Mouse (Mus musculus): ENCODE measurements around the gene Det1.

Gene Det1

DNA sequence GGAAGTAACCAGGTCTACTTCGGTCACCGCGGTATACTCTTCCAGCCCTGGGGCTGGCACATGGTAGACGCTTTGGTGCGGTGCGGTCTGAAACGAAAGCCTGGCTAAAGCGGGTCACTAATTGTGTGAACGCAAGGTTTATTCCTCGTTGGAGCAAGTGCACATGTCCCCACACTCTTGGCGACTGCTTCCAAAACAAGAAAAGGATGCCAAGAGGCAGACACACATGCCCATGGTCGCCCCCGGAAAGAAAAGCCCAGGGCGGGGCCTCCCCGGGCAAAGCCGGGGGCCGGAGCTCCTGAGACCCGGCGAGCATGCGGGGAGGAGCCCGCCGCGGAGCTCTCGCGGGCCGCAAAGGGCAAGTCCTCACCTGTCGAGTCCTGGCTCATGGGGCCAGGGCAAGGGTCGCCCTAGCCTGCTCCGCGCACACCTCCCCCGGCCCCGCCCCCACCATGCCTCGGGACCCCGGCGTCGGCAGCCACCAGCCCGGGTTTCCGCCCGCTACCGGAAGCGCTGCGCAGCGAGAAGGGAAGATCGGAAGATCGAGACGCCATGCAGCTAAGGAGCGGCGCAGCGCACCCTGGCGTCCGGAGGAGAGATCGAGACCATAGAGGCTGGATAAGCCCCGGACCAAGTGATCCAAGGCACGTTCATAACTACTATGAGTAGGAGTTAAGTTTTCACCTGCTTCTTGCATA, at the start of gene Det1:
Gene Det1 (minus strand): TSS at position 527 of the 698 bp plus-strand sequence.
- DNase-seq (ENCODE audit: low spot score): peak; percentile 72

DNA sequence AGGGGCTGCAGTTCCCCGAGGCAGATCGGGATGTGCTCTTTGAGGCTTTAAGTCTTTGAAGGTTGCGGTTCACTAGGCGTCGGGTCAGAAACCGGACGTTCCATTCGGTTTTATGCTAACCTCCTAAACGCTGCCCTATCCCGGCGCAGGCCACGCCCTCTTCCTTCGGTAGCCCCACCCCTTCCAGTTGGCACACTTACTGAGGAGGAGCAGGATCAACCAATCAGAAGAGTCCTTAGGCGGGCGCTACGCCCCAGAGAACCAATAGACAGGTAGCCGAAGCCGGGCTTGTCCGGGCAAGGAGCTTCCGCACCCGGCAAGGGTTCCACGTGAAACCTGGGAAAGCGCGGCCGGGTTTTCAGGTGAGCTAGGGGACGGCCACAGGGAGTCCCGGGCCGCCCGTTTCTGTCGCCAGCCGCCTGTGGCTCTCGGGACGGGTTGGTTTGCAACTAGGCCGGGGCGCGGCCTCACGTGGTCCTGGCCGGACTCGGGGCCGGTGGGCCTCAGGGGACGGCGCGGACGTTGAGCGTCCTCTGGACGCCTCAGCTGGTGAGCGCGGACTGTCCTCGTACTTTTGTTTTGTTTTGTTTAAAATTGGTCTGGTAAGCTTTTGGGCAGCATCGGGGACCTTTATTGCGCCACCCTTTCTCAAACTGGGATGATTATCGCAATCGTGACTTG, 48.7 kb upstream of the Det1 start, which contains the start of gene Aen:
Gene Aen (plus strand): TSS at position 202 of the 681 bp plus-strand sequence.
- peak; percentile 93 for DNase-seq (ENCODE audit: low spot score)

DNA sequence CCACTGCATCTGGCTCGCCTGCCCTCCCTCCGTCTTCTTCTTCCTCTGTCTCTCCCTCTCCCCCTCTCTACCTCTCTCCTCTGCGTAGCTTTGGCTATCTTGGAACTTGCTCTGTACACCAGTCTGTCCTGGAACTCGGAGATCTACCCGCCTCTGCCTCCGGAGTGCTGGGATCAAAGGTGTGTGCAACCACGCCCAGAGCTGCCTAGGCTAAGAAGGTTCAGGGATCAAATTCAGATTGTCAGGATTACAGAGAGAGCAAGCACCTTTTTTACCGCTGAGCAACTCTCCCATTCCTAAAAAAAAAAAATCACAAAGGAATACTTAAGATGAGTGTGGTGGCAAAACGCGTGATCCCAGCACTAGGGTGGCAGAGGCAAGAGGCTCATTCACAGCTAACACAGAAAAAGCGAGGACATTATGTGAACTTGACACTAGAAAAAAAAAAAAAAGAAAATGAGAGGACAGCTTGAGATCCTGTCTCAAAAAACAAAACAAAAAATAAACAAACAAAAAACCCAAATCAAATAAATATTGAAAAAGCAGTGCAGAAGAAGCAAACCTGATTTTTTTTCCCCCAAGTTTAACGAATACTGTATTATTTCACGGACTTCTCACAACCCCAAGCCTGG, 48.1 kb upstream of the Det1 start:
- no peak for DNase-seq (ENCODE audit: low spot score)

DNA sequence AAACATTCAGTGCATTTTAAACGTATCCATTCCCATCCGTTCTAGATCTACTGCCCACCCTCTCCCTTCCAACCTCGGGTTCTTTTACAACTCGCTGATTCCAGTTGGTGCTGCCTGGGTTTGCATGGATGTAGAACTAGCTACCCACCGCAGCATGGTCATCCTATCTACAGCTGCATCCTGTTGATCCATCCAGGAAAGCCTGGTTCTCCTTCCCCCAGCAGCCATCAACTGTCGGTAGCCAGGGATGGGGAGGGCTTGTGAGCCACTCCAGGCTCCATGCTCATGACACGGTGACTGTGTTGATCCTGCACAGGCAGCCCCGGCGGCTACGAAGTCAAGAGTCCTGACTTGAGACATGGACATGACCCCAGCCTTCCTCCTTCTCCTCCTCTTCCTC, 46.9 kb upstream of the Det1 start:
- no peak for DNase-seq (ENCODE audit: low spot score)

DNA sequence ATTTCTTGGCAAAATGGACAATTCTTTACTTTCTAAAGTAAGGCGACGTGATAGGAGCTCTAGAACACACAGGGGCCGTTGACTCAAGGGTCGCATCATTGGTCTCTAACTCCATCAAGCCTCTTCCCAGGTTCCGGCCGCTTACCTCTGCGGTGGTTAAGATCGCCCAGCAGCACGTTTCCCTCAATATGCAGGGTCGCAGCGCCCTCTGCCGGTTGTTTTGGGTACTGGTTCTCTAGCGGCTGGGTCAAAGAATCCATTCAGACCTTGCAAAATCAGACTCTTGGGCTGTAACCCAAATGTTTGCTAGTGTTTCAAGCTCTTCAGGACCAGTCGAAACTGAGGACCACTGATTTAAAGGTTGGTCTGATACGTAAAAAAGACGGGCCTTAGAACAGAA, 43.6 kb upstream of the Det1 start:
- peak; percentile 79 for DNase-seq (ENCODE audit: low spot score)

DNA sequence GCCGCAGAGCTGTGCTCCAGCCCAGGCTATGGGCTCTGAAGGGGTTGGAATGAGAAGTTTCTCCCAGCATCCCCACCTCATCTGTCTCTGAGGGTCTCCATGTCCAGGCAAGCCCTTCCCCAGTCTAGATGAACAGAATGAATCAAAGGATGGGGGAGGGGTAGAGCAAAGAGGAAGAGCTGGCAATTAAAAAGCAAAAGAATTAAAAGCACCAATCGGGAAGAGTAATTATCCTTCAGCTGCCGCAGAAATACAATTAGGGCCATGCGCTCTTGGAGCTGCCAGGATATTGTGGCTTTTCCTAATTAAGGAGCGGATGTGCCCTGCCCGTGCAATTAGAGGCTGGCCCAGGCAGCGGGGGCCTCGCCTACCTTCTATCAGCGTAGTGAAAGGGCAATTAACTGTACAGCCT, 40.4 kb upstream of the Det1 start:
- no peak for DNase-seq (ENCODE audit: low spot score)

DNA sequence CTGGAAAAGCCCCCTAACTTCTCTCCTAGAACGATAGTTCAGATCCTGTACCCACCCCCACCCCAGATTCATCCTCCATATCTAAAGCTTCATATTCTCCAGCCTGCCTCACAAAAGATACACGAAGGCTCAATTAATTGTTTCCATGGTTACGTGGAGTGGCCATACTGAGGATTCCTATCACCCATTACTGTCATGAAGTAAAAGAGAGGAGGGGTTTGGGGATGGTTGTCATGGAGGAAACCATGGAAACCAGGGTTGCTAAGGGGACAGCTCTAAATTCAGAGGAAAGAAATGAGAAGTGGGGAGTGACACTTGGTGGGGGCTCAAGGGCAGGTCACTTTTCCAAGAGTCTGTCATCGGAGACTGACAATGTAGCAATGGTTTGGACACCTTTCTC, 39.4 kb upstream of the Det1 start:
- no peak for DNase-seq (ENCODE audit: low spot score)

DNA sequence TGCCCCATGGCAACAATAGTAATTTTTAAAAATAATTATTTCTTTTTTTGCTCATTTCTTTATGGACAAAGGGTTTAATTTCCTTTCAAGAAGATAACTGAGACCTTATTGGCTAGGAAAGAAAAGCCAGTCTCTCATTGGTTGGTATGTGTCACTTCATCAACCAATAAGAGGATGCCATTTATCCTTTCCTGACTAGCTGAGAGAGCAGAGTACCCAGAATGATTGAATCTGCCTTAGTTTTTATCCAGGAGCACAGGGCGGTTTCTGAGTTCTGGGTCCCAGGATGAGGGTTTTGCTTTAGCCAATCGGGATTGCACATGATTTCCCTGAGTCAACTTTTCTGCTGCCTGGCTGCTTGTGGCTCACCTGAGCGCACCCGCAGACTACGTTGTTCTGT, 38.3 kb upstream of the Det1 start:
- DNase-seq (ENCODE audit: low spot score): no peak

DNA sequence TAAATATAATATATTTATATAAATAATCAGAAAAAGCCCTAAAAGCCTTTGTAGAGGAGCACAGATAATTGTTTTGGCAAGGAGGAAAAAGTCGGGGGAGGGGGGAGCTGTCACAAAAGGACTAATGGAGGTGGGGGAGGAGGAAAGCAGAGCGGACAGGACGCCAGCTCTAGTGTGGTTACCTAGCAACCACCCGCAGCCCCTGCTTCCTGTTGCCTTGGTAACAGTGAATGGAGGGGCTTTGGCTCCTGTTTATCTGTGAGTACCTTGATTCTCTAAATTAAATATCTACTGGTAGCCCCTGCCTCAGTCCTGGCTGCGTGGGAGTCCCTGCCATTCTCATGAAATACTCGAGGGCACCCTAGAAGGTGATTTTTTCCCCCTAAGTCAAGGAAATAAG, 37.1 kb upstream of the Det1 start:
- DNase-seq (ENCODE audit: low spot score): no peak

DNA sequence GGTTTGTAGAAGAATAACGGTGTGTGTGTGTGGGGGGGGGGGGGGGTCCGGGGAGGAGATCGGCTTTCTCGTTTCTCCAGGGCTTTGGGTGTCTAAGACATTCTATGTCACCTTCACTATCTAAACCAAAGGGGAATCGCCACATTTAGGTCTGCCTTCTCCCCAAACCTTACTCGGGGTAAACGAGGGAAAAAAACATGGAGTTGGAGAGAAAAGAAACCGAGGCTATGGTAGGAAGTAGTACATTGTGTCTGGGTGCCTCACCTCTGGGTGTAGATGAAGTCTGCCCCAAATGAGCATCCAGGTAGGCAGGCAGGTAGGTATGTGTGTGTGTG, 36.6 kb upstream of the Det1 start:
- no peak for DNase-seq (ENCODE audit: low spot score)

DNA sequence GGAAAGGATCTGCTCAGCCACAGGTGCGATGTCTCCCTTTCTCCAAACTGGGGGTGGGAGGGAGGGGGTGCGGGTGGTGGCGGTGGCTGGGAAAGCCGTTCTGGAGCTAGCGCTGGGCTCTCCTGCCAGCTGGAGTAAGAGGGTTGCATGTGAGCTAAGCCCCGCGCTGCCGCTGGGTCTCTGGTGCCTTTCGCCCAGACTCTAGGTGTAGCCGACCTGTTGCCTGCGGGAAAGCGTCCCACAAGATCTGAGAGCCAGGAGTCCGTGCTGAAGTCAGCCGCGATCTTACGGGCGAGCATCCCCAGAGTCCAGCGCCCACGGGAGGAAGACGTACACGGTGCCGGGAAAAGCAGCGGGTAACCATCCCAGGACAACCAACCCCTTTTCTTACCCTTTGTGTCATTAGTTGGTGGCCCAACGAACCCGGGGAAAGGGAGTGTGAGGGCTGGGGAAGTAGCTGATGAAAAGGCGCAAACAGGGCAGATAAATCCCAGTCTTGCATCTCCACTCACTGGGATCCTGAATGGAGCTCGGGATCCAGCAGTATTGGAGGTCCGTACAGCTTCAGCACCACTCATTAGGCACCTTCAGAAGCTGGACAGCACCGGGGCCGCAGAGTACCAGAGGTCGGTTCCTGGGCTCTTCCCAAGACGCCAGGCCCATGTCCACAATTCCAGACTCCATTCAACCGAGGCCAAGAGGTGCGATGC, 36.1 kb upstream of the Det1 start:
- DNase-seq (ENCODE audit: low spot score): no peak

DNA sequence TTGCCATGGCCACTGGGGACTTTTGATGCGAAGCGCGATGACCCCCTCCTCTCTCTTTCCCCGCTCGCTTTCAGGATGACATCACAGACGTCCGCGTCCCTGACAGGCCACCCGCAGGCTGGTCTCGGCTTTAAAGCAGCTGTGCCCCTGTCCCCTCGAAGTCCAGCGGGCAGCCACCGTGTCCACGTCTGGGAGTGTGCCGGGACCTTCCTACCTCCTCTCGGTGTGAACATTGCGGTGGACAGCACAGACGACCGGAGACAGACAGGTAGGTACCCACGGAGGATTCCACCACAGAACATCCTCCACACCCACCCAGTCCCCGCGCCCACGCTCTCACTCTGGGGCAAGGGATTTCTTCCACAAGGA, 35.4 kb upstream of the Det1 start:
- DNase-seq (ENCODE audit: low spot score): no peak

DNA sequence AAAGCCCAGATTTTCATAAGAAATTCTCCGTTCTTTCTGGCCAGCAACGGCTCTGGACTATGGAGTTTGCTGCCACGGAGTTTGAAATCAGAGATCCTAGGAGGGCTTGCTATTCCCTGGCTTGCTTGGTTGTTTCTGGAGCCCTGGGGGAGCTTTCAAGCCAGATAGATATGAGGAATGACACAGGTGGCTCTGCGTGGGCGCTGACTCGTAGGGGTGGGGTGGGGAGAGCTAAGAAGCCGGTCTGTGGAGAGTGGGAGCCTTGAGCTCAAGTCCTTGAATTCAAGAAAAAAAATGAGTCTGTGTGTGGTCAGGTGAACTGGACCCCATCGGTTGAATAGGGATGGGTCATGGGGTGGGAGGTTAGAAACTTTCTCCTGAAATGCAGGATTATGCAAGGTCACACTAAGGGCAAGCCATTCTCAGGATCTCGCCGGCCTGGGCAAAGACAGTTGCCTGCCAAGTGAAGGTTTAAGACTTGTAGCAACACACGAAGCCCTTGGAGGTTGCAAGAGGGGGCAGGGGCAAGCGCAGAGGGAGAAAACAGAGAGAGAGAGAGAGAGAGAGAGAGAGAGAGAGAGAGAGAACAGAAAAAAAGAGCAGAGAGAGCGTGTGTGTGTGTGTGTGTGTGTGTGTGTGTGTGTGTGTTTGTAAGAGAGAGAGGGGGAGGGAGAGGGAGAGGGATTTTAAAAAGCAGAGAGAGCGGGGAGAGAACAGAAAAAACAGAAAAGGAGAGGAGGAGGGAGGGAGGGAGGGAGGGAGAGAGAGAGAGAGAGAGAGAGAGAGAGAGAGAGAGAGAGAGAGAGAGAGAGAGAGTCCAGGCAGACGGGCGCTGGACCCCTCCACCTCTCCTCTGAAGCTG, 34.8 kb upstream of the Det1 start:
- no peak for DNase-seq (ENCODE audit: low spot score)

DNA sequence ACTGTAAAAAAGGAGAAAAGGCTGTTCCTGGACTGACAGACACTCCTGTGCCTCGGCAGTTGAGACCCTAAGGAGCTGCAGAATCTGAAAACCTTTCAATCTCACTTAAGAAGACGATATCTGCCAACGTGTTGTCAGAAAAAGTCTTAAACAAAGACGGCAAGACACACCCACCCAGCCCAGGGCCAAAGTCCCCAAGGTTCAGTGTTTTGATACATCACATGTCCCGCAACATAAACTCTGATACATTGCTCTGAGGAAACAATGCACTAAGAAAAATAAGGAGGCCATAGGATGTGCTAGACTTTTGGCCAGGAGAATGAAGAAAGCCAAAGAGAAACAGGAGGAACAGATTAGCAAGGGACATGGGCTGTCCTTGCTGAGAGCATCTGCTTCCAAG, 25.8 kb upstream of the Det1 start:
- DNase-seq (ENCODE audit: low spot score): no peak

DNA sequence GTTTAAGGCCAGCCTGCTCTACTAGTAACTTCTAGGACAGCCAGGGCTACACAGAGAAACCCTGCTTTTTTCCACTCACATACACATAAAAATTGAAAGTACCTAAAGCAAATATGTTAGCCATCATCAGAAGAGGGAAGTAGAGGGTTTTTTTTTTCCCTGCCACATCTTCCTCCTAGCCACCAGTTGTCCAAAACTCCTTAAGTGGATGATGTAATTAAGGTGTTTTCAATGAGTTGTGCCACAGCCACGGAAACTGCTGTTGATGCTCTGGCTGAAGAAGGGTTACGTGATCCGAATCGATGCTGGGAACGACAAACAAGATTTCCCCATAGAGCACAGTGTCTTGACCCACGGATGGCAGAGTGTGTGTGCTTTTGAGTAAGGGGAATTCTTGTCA, 25.3 kb upstream of the Det1 start:
- DNase-seq (ENCODE audit: low spot score): no peak

DNA sequence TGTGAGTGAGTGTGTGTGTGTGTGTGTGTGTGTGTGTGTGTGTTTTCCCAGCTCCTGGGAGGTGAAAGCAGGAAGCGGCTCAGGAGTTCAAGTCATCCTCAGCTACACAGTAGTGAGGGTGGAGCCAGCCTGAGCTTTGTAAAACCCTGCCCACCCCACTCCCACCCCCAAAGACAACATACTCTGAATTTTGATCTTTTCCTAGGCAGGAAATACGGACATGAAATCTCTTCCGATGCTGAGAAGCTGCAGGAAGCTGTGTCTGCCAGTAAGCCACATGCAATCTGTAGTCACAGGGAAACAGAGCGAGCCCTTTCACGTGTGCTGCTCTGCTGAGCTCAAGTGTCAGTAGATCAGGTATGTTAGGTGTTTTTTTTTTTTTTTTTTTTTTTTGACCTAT, 21.7 kb upstream of the Det1 start:
- no peak for DNase-seq (ENCODE audit: low spot score)

DNA sequence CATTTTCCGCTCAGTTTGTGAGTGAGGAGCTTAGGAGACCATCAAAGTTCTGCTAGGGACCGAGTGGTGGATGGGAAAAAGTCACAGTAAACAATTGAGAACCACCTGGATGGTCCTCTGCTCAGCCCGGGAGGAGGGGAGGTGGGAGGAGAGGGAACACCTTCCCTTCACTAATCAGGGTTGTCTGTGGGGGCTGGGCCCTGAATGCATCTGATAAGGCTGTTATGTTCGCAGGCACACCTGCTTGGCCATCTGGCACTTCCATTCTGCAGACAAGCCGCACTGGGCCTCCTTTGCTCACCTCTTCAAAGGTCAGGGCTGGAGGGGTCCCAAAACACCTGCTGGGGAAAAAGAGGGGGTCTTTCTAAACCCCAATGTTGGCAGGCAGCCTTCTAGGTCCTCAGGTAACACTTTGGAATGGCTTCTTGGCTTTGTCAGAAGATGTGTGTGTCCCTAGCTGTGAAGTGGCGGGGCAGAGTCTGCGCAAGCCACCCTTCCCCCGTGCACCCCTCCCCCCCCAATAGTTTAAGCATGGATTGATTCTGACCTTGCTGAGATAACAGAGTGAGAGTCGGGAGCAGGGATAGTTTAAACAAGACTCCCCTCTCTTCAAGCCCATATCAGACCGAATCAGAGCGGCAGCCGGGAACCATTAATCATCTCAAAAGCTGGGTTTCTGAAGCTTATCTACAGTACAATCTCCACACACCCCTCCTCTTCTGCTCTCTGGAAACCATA, 18.3 kb upstream of the Det1 start:
- DNase-seq (ENCODE audit: low spot score): no peak

DNA sequence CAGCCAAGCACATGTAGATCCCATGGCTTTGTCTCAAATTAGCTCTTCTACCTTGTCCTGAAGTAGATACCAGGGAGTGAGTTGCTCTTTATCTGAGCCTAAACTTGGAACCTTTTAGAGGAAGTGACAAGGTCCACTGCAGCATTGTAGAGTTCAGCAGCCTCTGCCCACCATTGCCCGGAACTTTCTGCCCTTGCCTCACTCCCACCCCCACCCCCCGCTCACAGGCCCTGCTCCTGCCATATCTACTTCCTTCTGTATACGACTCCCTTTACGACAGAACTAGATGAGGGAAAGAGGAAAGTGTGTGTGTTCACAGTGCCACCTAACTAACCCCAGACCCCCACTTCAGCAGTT, 17.4 kb upstream of the Det1 start:
- no peak for DNase-seq (ENCODE audit: low spot score)

DNA sequence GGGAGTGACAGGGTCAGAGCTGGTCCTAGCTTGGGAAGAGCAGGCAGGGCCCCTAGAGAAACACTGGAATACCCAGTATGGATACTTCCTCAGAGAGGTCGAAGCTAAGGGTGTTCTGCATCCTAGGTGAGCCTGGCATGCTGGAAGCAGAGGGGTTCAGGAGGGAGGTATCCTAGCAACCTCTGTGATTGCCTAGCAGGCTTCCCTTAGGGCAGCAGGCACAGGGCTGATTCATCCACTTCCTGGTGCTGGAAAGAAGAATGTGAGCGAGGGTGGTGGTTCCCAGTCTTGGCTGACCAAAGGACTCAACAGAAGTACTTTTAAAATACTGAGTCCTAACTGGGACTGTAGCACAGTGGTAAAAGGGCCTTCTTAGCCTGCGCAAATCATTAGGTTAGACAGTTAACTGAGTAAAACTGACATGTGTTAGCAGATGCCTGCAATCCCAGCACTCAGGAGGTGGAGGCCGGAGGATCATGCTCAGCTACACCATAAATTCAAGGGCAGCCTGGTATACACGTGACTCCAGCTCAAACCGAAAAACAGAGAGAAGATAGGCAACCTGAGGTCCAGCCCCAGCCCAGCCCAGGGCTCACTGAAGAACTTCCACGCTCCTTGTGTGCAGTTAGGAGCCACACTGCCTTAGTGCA, 16.9 kb upstream of the Det1 start:
- no peak for DNase-seq (ENCODE audit: low spot score)

DNA sequence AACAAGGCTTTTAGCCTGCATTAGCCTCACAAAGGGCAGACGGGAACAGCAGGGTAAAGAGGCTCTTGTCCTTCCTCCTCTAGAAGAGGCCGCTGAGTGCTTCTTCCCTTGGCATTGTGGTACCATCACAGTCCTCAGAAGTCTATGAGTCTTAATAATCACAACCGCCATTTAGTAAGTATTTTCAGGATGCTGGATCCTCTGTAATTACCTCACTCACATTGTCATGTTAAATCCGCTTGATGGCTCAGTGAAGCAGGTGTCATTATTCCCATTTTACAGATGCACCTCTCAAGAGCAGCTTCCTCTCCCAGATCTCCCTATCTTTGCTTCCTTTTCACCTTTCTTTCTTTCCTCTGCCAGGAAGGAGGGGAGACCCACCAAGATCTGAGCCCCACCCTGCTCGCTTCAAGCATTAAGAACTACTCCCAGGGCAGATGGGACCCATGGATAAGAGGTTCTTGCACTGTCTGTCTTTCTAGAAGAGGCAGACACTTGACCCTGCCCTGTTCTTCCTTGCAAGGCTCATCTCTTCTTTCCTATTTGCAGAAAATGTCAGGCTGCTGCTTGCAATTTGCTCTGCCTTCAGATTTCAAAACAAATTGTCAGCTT, 8.1 kb upstream of the Det1 start:
- DNase-seq (ENCODE audit: low spot score): no peak
